Mouse (Mus musculus) CH12.LX (cell line): ENCODE results near the gene Ube2f. TPM values are rescaled to one million over a fixed set of nuclear protein-coding genes. Genes with fewer than 3 reads are reported as not detected.

ENCODE experiments used
- DNase-seq: peaks from one replicate; pipeline ENCODE4 v3.0.0-alpha.2; 2013; ENCODE audit errors: extremely low read depth
- H3K27ac ChIP-seq: 2 replicates; pipeline ENCODE4 v1.5.1; 2012; ENCODE audit warnings: low read depth, mild to moderate bottlenecking, control low read depth, moderate library complexity; ENCODE audit not compliant: insufficient read depth
- H3K27me3 ChIP-seq: replicated peaks from 2 replicates; pipeline ENCODE3; 2012; ENCODE audit warnings: inconsistent platforms
- H3K36me3 ChIP-seq, 2 experiments: replicated peaks in 1 of 2; 2 replicates each; pipeline versions ENCODE3 to v1.6.1; 2012; ENCODE audit warnings: inconsistent platforms in 1 of 2, low read length in 1 of 2, mild to moderate bottlenecking in 1 of 2, mixed read lengths in 1 of 2, moderate library complexity in 1 of 2; ENCODE audit not compliant: control insufficient read depth in 1 of 2, insufficient read depth in 1 of 2
- H3K4me1 ChIP-seq, 2 experiments: 2 replicates each; pipeline ENCODE4 v1.6.1; 2012; ENCODE audit warnings: inconsistent platforms in 1 of 2, moderate library complexity in 1 of 2; ENCODE audit not compliant: insufficient read depth in 2 of 2, control insufficient read depth in 1 of 2
- H3K4me2 ChIP-seq: 2 replicates; pipeline ENCODE4 v1.6.1; 2012; ENCODE audit warnings: low read depth, mild to moderate bottlenecking, control low read depth; ENCODE audit not compliant: poor library complexity, insufficient read depth, severe bottlenecking
- H3K4me3 ChIP-seq, 3 experiments: fragments of 150-350 bp in 1 of 3; sonication (generic) in 1 of 3; replicated peaks in 1 of 3; 2 replicates each; pipeline versions ENCODE3 to v1.5.1; 2011 to 2012; ENCODE audit warnings: low read depth in 2 of 3, low read length in 2 of 3, mild to moderate bottlenecking in 2 of 3, moderate library complexity in 2 of 3, control low read depth in 1 of 3, improper control_type of control experiment in 1 of 3, inconsistent platforms in 1 of 3, mixed read lengths in 1 of 3; ENCODE audit not compliant: poor library complexity in 1 of 3
- H3K79me2 ChIP-seq: replicated peaks from 2 replicates; pipeline ENCODE4 v1.6.1; 2012; ENCODE audit warnings: mild to moderate bottlenecking, moderate library complexity; ENCODE audit not compliant: control insufficient read depth, poor library complexity, insufficient read depth, severe bottlenecking; ENCODE audit errors: extremely low read depth
- H3K9ac ChIP-seq: 2 replicates; pipeline ENCODE4 v1.6.1; 2012; ENCODE audit warnings: low read depth, mild to moderate bottlenecking, control low read depth, moderate library complexity; ENCODE audit not compliant: insufficient read depth
- H3K9me3 ChIP-seq: replicated peaks from 2 replicates; pipeline ENCODE3; 2012; ENCODE audit warnings: low read length, inconsistent platforms, mixed read lengths
- BHLHE40 ChIP-seq: IDR thresholded peaks from 2 replicates; pipeline ENCODE4 v1.6.1; 2011; ENCODE audit warnings: mild to moderate bottlenecking, low read depth, low read length, improper control_type of control experiment
- CTCF ChIP-seq, 2 experiments: IDR thresholded peaks in 1 of 2; conservative IDR thresholded peaks in 1 of 2; 2 replicates each; pipeline ENCODE4 v1.5.1; 2011 to 2012; ENCODE audit warnings: low read depth in 2 of 2, low read length in 2 of 2, improper control_type of control experiment in 1 of 2, inconsistent platforms in 1 of 2, mild to moderate bottlenecking in 1 of 2, moderate library complexity in 1 of 2
- ELF1 ChIP-seq: IDR thresholded peaks from 2 replicates; pipeline ENCODE4 v1.6.1; 2014; ENCODE audit warnings: low read depth, mild to moderate bottlenecking, inconsistent platforms, low read length, improper control_type of control experiment
- EP300 ChIP-seq: IDR thresholded peaks from 2 replicates; pipeline ENCODE4 v1.6.1; 2011; ENCODE audit warnings: low read length, improper control_type of control experiment
- HCFC1 ChIP-seq: IDR thresholded peaks from 2 replicates; pipeline ENCODE4 v1.6.1; 2012; ENCODE audit warnings: low read depth, mild to moderate bottlenecking, inconsistent platforms, low read length, improper control_type of control experiment
- JUN ChIP-seq: IDR thresholded peaks from 2 replicates; pipeline ENCODE4 v1.6.1; 2011; ENCODE audit warnings: low read depth, mild to moderate bottlenecking, low read length, improper control_type of control experiment, moderate library complexity; ENCODE audit not compliant: insufficient read depth
- MAFK ChIP-seq: IDR thresholded peaks from 2 replicates; pipeline ENCODE4 v1.6.1; 2011; ENCODE audit warnings: low read length, improper control_type of control experiment; ENCODE audit not compliant: insufficient replicate concordance
- MEF2A ChIP-seq: IDR thresholded peaks from 2 replicates; pipeline ENCODE4 v1.6.1; 2014; ENCODE audit warnings: low read depth, mild to moderate bottlenecking, inconsistent platforms, low read length, improper control_type of control experiment, borderline replicate concordance
- MYC ChIP-seq: IDR thresholded peaks from 2 replicates; pipeline ENCODE4 v1.6.1; 2011; ENCODE audit warnings: low read depth, mild to moderate bottlenecking, improper control_type of control experiment, low read length
- NELFE ChIP-seq: IDR thresholded peaks from 2 replicates; pipeline ENCODE4 v1.6.1; 2011; ENCODE audit warnings: low read depth, low read length, improper control_type of control experiment
- POLR2AphosphoS2 ChIP-seq: IDR thresholded peaks from 2 replicates; pipeline ENCODE4 v1.6.1; 2011; ENCODE audit warnings: low read depth, low read length, improper control_type of control experiment
- TBP ChIP-seq: conservative IDR thresholded peaks from 2 replicates; pipeline ENCODE4 v1.6.1; 2011; ENCODE audit warnings: low read depth, low read length, improper control_type of control experiment
- TCF12 ChIP-seq: IDR thresholded peaks from 2 replicates; pipeline ENCODE4 v1.6.1; 2014; ENCODE audit warnings: low read depth, mild to moderate bottlenecking, inconsistent platforms, low read length, improper control_type of control experiment
- USF1 ChIP-seq: IDR thresholded peaks from 2 replicates; pipeline ENCODE4 v1.6.1; 2014; ENCODE audit warnings: low read depth, mild to moderate bottlenecking, inconsistent platforms, low read length, improper control_type of control experiment
- ZC3H11A ChIP-seq: IDR thresholded peaks from 2 replicates; pipeline ENCODE4 v1.6.1; 2012; ENCODE audit warnings: low read depth, mild to moderate bottlenecking, inconsistent platforms, low read length, improper control_type of control experiment
- ZMIZ1 ChIP-seq: IDR thresholded peaks from 2 replicates; pipeline ENCODE4 v1.6.1; 2012; ENCODE audit warnings: low read depth, mild to moderate bottlenecking, inconsistent platforms, low read length, improper control_type of control experiment
- ZNF384 ChIP-seq: IDR thresholded peaks from 2 replicates; pipeline ENCODE4 v1.6.1; 2012; ENCODE audit warnings: low read depth, low read length, improper control_type of control experiment, inconsistent platforms
- dilution Hi-C: fragments of 300-500 bp; cut with MboI; formaldehyde crosslinking; loops from 2 replicates; pipeline ENCODE4 v1.14.3; 2020; ENCODE audit warnings: low sequenced_read_pairs; ENCODE audit not compliant: extremely low pct_unique_long_range_greater_than_20kb, extremely low pct_ligation_motif_present
- in situ Hi-C: fragments of 300-500 bp; cut with MboI; formaldehyde crosslinking; loops from 3 replicates; pipeline ENCODE4 v1.14.3; 2019; ENCODE audit warnings: low sequenced_read_pairs, low pct_ligation_motif_present, low pct_unique_long_range_greater_than_20kb, mixed read lengths
- polyA plus RNA-seq: library from polyadenylated mRNA; unstranded; fragments of >175 nt; gene quantifications from 2 replicates; pipeline ENCODE4 v1.2.1, GENCODE M21; 2012; ENCODE audit warnings: low read depth; ENCODE audit not compliant: insufficient read length
- total RNA-seq, 2 experiments: library from RNA; depleted of rRNA; stranded (reverse); fragments of 300-350 nt in 1 of 2; fragments of >200 nt in 1 of 2; gene quantifications; 2 replicates each; pipeline ENCODE4 v1.2.3; 2012 to 2014

Ube2f gene
- total and polyA plus RNA-seq, 3 experiments, result 30.3 to 70.5 (median 58.1) TPM

GRCm38 (mm10) chr1:91332102-91332501 is 82.0 kb downstream of the Ube2f start:
- peaks cover 34 to 91% of the 10 kb centered on the region in 2 experiments for H3K36me3 ChIP-seq
- TF ChIP-seq TBP, result no peak
- TF ChIP-seq MEF2A, result no peak
- TF ChIP-seq ZNF384, result no peak
- no peak for TF ChIP-seq JUN
- TF ChIP-seq MAFK, result no peak
- TF ChIP-seq ZMIZ1, result no peak
- TF ChIP-seq MYC, result no peak
- TF ChIP-seq TCF12, result no peak
- TF ChIP-seq CTCF (conservative IDR thresholded peaks at IDR 0.05 in 1 of 2, IDR thresholded peaks at IDR 0.05 in 1 of 2; ENCODE audit: low read depth in 2 of 2, low read length in 2 of 2), result no peak
- TF ChIP-seq EP300, result no peak
- no peak for TF ChIP-seq BHLHE40
- TF ChIP-seq ZC3H11A, result no peak
- TF ChIP-seq ELF1, result no peak
- no peak for TF ChIP-seq POLR2AphosphoS2
- TF ChIP-seq HCFC1, result no peak
- TF ChIP-seq USF1, result no peak
- H3K9ac ChIP-seq, result no peak overlapping the region
- dilution Hi-C loops, result no loop called here
- H3K4me2 ChIP-seq, result no peak overlapping the region
- H3K4me1 ChIP-seq, result peaks cover 0 to 24% of the 10 kb centered on the region in 2 experiments; a peak in 2 of 4 replicates
- H3K9me3 ChIP-seq, result no peaks in the 10 kb centered on the region
- H3K27me3 ChIP-seq, result no peaks in the 10 kb centered on the region
- no peak overlapping the region for H3K27ac ChIP-seq
- no peaks in the 10 kb centered on the region for H3K79me2 ChIP-seq
- in situ Hi-C loops, result no loop called here
- H3K4me3 ChIP-seq, result no peak overlapping the region
- no peak for DNase-seq

GRCm38 (mm10) chr1:91333582-91333981 is 83.5 kb downstream of the Ube2f start:
- H3K4me3 ChIP-seq, result no peak overlapping the region
- no peak overlapping the region for H3K4me2 ChIP-seq
- dilution Hi-C loops (no loop called here), in situ Hi-C loops (no loop called here)
- no peaks in the 10 kb centered on the region for H3K9me3 ChIP-seq
- H3K27ac ChIP-seq, result no peak overlapping the region
- no peak overlapping the region for H3K9ac ChIP-seq
- no peaks in the 10 kb centered on the region for H3K79me2 ChIP-seq
- H3K4me1 ChIP-seq, result peaks cover 0 to 20% of the 10 kb centered on the region in 2 experiments; a peak in 2 of 4 replicates
- H3K27me3 ChIP-seq, result no peaks in the 10 kb centered on the region
- H3K36me3 ChIP-seq, result peaks cover 24 to 90% of the 10 kb centered on the region in 2 experiments
- no peak for DNase-seq
- TF ChIP-seq NELFE, result no peak
